Mouse (Mus musculus) neural tube, embryonic 13.5 days (tissue): ENCODE data around the gene Sp7. TPM values are rescaled to one million over a fixed set of nuclear protein-coding genes. Genes with fewer than 3 reads are reported as not detected.

Source experiments
- ATAC-seq: fragments of 200-750 bp; cut with Nextera tagmentation; 2 replicates; pipeline ENCODE4 v1.8.0; 2017; ENCODE audit warnings: low read depth, mild to moderate bottlenecking, moderate TSS enrichment, moderate library complexity
- H3K27ac ChIP-seq: fragments of 300-500 bp; sonication (generic); replicated peaks from 2 replicates; pipeline ENCODE4 v1.5.1; 2015; ENCODE audit warnings: moderate library complexity, mild to moderate bottlenecking, inconsistent platforms
- H3K27me3 ChIP-seq: fragments of 300-500 bp; sonication (generic); 2 replicates; pipeline ENCODE4 v1.6.1; 2015; ENCODE audit warnings: mild to moderate bottlenecking, inconsistent platforms
- H3K36me3 ChIP-seq: fragments of 300-500 bp; sonication (generic); 2 replicates; pipeline ENCODE4 v1.6.1; 2015; ENCODE audit warnings: mild to moderate bottlenecking, inconsistent platforms
- H3K4me1 ChIP-seq: fragments of 300-500 bp; sonication (generic); replicated peaks from 2 replicates; pipeline ENCODE4 v1.6.1; 2015; ENCODE audit warnings: inconsistent platforms
- H3K4me2 ChIP-seq: fragments of 300-500 bp; sonication (generic); 2 replicates; pipeline ENCODE4 v1.6.1; 2015; ENCODE audit warnings: inconsistent platforms, mild to moderate bottlenecking, moderate library complexity
- H3K4me3 ChIP-seq: fragments of 300-500 bp; sonication (generic); 2 replicates; pipeline ENCODE4 v1.5.1; 2015; ENCODE audit warnings: mild to moderate bottlenecking, inconsistent platforms
- H3K9ac ChIP-seq: fragments of 300-500 bp; sonication (generic); 2 replicates; pipeline ENCODE4 v1.6.1; 2015; ENCODE audit warnings: moderate library complexity, mild to moderate bottlenecking, inconsistent platforms
- H3K9me3 ChIP-seq: fragments of 300-500 bp; sonication (generic); 2 replicates; pipeline ENCODE4 v1.6.1; 2016; ENCODE audit warnings: inconsistent platforms
- WGBS: fragments of 180-500 bp; shearing (Covaris S2); methylation state at CpG from one replicate; pipeline ENCODE4 v1.1.7; 2015; 5-methylcytosine and 5-hydroxymethylcytosine counted together
- polyA plus RNA-seq: library from polyadenylated mRNA; unstranded; fragments of >200 nt; fragmentation: Nextera tagmentation; extraction: Ambion mirVana; gene quantifications from 2 replicates; pipeline ENCODE4 v1.2.1, GENCODE M21; 2015

Gene Sp7
- polyA plus RNA-seq: 0.47 and 0.69 TPM in 2 replicates

- Histone ChIP-seq H3K36me3 (no peaks in the 10 kb centered on the region), H3K4me2 (peak within 1 kb of the TSS; percentile 53), H3K9ac (peak within 1 kb of the TSS; percentile 63), H3K27me3 (peaks cover 35% of the 10 kb centered on the region), H3K27ac (no peak within 1 kb of the TSS), H3K4me1 (peaks cover 33% of the 10 kb centered on the region), H3K9me3 (no peaks in the 10 kb centered on the region), H3K4me3 (peak within 1 kb of the TSS; percentile 23)
- 6% methylated on average over 15 of the region's 15 CpGs for WGBS
- peak; percentile 64; the same call in 1 of the 2 replicates for ATAC-seq
Measured at GRCm38 (mm10) chr15:102366733-102367344, at the start of gene Sp7. Gene Sp7 (minus strand): TSS chr15:102367182.

- Histone ChIP-seq H3K9me3 (no peaks in the 10 kb centered on the region), H3K4me1 (peaks cover 34% of the 10 kb centered on the region), H3K4me2 (no peak overlapping the region), H3K27ac (no peak overlapping the region), H3K36me3 (peaks cover 61% of the 10 kb centered on the region), H3K9ac (no peak overlapping the region), H3K4me3 (no peak overlapping the region), H3K27me3 (no peaks in the 10 kb centered on the region)
- ATAC-seq: no peak
Measured at GRCm38 (mm10) chr15:102413687-102414086, 46.7 kb upstream of the Sp7 start.

DNA sequence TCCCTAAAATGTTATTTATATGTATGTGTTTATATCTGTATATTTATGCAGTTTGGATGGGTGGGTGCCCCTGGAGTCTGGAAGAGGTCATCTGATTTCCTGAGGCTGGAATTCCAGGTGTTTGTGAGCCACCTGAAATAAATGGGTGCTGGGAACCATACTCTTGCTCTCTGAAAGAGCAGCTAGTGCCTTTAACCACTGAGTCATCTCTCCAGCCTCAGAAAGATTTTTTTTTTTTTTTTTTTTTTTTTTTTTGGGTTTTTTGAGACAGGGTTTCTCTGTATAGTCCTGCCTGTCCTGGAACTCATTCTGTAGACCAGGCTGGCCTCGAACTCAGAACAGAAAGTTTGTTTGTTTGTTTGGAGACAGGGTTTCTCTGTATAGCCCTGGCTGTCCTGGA, 44.1 kb upstream of the Sp7 start:
- Histone ChIP-seq H3K36me3 (peaks cover 60% of the 10 kb centered on the region), H3K4me1 (peaks cover 51% of the 10 kb centered on the region), H3K27ac (no peak overlapping the region), H3K9ac (no peak overlapping the region), H3K4me3 (no peak overlapping the region), H3K9me3 (no peaks in the 10 kb centered on the region), H3K27me3 (no peaks in the 10 kb centered on the region), H3K4me2 (peak overlapping the region; percentile 33)
- no peak for ATAC-seq
- 97% methylated on average over 1 of the region's 1 CpGs for WGBS

- 94% methylated on average over 3 of the region's 3 CpGs for WGBS
- Histone ChIP-seq H3K36me3 (peaks cover 55% of the 10 kb centered on the region), H3K4me3 (no peak overlapping the region), H3K9me3 (no peaks in the 10 kb centered on the region), H3K27ac (no peak overlapping the region), H3K4me2 (peak overlapping the region; percentile 33), H3K27me3 (no peaks in the 10 kb centered on the region), H3K4me1 (peaks cover 55% of the 10 kb centered on the region), H3K9ac (no peak overlapping the region)
- no peak for ATAC-seq
Measured at GRCm38 (mm10) chr15:102409286-102409685, 42.3 kb upstream of the Sp7 start.

DNA sequence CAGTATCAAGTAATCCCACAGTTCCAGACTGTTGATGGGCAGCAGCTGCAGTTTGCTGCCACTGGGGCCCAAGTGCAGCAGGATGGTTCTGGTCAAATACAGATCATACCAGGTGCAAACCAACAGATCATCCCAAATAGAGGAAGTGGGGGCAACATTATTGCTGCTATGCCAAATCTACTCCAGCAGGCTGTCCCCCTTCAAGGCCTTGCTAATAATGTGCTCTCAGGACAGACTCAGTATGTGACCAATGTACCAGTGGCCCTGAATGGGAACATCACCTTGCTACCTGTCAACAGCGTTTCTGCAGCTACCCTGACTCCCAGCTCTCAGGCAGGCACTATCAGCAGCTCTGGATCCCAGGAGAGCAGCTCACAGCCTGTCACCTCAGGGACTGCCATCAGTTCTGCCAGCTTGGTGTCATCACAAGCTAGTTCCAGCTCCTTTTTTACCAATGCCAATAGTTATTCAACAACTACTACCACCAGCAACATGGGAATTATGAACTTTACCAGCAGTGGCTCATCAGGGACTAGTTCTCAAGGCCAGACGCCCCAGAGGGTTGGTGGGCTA, 41.7 kb upstream of the Sp7 start:
- peaks cover 55% of the 10 kb centered on the region for H3K4me1 ChIP-seq
- no peaks in the 10 kb centered on the region for H3K9me3 ChIP-seq
- H3K4me2 ChIP-seq: peak overlapping the region; percentile 33; the same call in 1 of the 2 replicates
- no peak overlapping the region for H3K9ac ChIP-seq
- no peak overlapping the region for H3K4me3 ChIP-seq
- no peaks in the 10 kb centered on the region for H3K27me3 ChIP-seq
- no peak overlapping the region for H3K27ac ChIP-seq
- peaks cover 50% of the 10 kb centered on the region for H3K36me3 ChIP-seq
- no peak for ATAC-seq
- WGBS: 81% methylated on average over 2 of the region's 2 CpGs

- 95% methylated on average over 10 of the region's 10 CpGs for WGBS
- Histone ChIP-seq H3K9me3 (no peaks in the 10 kb centered on the region), H3K27ac (no peak overlapping the region), H3K4me2 (peak overlapping the region; percentile 59; the same call in 1 of the 2 replicates), H3K4me3 (no peak overlapping the region), H3K36me3 (peaks cover 44% of the 10 kb centered on the region), H3K4me1 (peaks cover 55% of the 10 kb centered on the region), H3K9ac (no peak overlapping the region), H3K27me3 (no peaks in the 10 kb centered on the region)
- ATAC-seq: no peak
Measured at GRCm38 (mm10) chr15:102407681-102408557, 40.9 kb upstream of the Sp7 start.

DNA sequence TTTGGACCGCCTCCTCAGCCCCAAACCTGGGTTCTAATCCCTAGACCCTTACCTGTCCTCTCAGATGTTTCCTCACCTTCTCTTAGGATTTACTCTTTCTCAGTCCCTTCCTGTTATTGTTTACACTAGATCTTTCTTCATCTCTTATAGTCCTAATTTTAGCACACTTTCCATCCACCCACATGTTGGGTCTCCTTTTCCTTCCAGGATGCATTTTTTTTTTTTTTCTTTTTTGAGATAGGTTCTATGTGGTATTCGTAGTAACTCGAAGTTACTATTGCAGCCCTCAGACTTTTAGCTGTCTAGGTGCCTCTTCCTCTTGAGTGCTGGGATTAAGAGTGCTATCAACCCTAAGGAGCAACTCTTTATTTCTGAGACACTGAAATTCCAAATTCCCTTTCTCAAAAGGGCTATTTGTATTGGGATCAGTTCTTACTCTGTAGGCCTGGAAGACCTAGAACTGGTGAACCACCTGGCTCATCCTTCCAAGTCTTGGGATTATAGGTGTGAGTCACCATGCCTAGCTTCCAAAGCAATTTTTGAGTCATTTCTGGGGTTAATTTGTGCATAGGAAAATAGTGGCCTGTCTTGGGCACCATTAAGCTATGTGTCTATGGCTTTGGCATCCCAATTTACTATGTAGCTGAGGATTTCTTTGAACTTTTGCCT, 40.1 kb upstream of the Sp7 start:
- H3K27ac ChIP-seq: peak overlapping the region; percentile 93
- peaks cover 54% of the 10 kb centered on the region for H3K4me1 ChIP-seq
- H3K4me2 ChIP-seq: peak overlapping the region; percentile 59
- no peaks in the 10 kb centered on the region for H3K9me3 ChIP-seq
- H3K27me3 ChIP-seq: no peaks in the 10 kb centered on the region
- ATAC-seq: no peak
- WGBS: 26% methylated on average over 3 of the region's 3 CpGs
- H3K4me3 ChIP-seq: peak overlapping the region; percentile 81
- peaks cover 35% of the 10 kb centered on the region for H3K36me3 ChIP-seq
- peak overlapping the region; percentile 88 for H3K9ac ChIP-seq

DNA sequence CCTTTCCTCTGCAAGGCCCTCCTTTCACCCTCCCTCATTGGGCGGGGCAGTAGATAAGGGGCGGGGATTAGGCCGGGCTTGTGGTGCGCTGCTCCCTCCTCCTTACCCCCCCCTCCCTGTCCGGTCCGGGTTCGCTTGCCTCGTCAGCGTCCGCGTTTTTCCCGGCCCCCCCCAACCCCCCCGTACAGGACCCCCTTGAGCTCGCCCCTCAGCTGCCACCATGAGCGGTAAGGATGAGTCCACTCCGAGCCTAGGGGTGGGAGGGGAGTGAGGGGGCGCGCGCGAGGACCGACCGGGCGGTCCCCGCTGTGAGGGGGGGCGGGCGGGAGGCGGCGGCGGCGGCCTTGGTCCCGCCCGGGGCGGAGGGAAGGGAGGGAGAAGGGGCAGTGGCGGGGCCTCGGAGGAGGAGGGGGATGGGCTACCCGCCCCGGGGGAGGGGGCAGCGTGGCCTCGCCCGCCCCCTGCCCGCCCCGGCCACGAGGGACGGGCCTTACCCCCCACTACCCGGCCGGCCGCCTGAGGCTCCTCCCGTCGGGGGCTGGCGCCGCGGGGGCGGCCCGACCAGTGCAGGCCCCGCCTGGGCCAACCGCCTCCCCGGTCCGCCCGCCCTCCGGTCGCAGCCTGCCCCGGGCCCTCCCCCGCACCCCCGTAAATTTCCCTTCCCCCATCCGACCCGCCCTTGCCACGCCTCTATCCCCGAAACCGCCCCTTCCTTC, 39.4 kb upstream of the Sp7 start:
- peak overlapping the region; percentile 59 for H3K4me2 ChIP-seq
- H3K4me3 ChIP-seq: peak overlapping the region; percentile 81
- H3K36me3 ChIP-seq: peaks cover 29% of the 10 kb centered on the region
- H3K27me3 ChIP-seq: no peaks in the 10 kb centered on the region
- no peak for ATAC-seq
- H3K27ac ChIP-seq: peak overlapping the region; percentile 93
- under 1% methylated on average over 38 of the region's 69 CpGs for WGBS
- no peaks in the 10 kb centered on the region for H3K9me3 ChIP-seq
- H3K4me1 ChIP-seq: peaks cover 49% of the 10 kb centered on the region
- peak overlapping the region; percentile 88 for H3K9ac ChIP-seq

DNA sequence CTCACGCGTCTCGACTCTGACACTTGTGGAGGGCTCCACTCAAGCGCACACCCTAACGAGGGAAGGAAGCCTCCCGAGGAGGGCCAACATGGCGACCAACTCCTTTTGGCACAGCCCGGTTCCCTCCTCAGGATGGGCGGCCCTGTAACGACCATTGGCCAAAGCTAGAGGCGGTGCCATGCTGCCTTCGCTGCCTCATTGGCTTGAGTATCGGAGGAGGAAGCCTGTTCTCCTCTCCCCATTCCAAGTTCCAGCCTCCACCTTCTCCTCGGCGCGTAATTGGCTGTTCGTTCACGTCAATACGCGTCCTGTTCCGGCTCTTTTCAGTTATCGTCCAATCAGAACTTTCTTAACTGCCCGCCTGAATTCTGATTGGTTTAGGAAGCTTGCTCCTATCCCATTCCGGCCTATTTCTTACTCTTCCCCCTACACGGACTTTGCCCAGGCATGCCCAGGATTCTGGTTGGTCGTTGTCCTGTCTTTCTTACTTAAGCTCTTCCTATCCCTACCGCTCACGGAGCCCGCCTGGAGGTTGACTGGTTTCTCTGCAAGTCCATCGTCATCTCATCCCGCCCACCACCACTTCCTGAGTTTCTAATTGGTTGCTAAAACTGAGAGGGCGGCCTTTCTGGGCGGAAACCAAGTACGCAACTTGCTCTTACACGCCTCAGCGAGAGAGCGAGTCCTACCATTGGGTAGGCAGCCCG, 38.7 kb upstream of the Sp7 start, which contains the start of gene Sp1:
Gene Sp1 (plus strand): TSS at position 655 of the 707 bp plus-strand sequence.
- Histone ChIP-seq H3K4me1 (peaks cover 44% of the 10 kb centered on the region), H3K9me3 (no peaks in the 10 kb centered on the region), H3K4me2 (peak within 1 kb of the TSS; percentile 65), H3K27ac (peak within 1 kb of the TSS; percentile 99), H3K27me3 (no peaks in the 10 kb centered on the region), H3K4me3 (peak within 1 kb of the TSS; percentile 81), H3K9ac (peak within 1 kb of the TSS; percentile 88), H3K36me3 (peaks cover 28% of the 10 kb centered on the region)
- WGBS: under 1% methylated on average over 38 of the region's 38 CpGs
- ATAC-seq: peak; percentile 99

DNA sequence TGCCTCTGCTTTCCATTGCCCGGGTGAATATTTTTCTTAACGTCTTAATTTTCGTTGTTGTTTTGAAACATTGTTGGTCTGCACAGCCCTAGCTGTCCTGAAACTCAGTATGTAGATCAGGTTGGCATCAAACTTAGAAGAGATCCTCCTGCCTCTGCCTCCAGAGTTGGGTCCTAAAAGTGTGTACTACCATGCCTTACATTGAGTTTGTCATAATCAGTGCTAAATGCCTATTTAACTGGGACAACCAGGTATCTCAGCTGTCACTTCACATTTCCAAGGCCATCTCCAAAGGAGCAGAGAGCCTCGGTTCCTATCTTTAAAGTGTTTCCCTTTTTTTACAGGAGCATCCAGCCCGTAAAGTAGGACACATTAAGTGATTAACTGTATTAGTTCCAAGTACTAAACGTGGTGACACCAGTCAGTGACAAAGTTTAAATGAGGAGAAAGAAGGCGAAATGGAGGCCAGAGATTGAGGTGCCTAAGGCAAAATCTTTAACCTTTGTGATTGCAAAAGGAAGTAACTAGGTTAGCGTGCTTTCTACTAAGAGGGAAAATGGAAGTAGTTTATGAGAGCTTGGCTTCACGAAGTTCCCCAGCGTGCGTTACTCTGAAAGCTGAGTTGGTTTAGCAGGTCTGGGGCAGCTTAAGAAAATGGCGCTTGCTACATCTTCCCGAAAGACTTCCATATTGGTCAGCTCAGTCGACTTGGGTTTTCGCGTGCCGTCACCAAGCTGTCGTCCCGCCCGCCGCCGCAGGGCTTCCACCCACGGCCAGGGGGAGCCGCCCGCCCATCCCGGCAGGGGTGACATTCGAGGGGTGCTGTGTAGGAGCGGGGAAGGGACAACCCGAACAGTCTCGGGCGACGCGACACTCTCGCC, 37.9 kb upstream of the Sp7 start:
- H3K4me3 ChIP-seq: peak overlapping the region; percentile 53
- H3K27me3 ChIP-seq: no peaks in the 10 kb centered on the region
- peaks cover 20% of the 10 kb centered on the region for H3K36me3 ChIP-seq
- peak overlapping the region; percentile 78 for H3K9ac ChIP-seq
- peak overlapping the region; percentile 65 for H3K4me2 ChIP-seq
- WGBS: 15% methylated on average over 34 of the region's 34 CpGs
- peaks cover 40% of the 10 kb centered on the region for H3K4me1 ChIP-seq
- H3K9me3 ChIP-seq: no peaks in the 10 kb centered on the region
- H3K27ac ChIP-seq: peak overlapping the region; percentile 99
- ATAC-seq: no peak
